Mouse (Mus musculus): ENCODE data around the gene Ppp1r3f.

DNA sequence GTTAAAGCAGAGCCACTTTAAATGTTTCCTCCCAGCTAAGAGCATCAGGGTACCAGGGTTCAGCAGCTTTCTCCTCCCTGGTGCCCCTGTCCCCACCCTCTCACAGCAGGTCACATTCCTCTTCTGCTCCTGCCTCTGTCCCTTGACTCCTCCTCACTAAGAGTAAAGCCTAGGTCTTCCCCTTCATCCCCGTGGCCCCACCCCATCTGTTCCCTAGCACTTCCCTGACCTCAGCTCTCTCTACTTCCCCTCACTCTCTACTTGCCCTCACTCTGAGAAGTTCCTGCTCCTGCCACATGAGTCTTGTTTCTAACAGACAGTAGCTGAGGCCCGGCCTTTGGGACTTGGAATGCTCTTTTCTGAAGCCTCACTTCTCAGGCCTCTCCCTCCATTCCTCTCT is 11.0 kb downstream of the Ppp1r3f start:
- TF ChIP-seq ZC3H11A (IDR thresholded peaks at IDR 0.05; ENCODE audit: borderline replicate concordance, low read depth, low read length) (no peak), CHD2 (IDR thresholded peaks at IDR 0.05; ENCODE audit: low read depth, low read length) (no peak), MAFK (IDR thresholded peaks at IDR 0.05; ENCODE audit: insufficient read depth, low read depth, low read length) (no peak), ZNF384 (IDR thresholded peaks at IDR 0.05; ENCODE audit: low read depth, low read length) (no peak)

Measured in ES-E14 (cell line).